Mouse (Mus musculus) heart, adult 8-10 months (tissue): Measurements from ENCODE around the gene Rdh14. TPM values are rescaled to one million over a fixed set of nuclear protein-coding genes. Genes with fewer than 3 reads are reported as not detected.
A peak's percentile ranks its signal among the peaks of the same experiment; 100 is the strongest.

Experiments used
- DNase-seq: peaks from one replicate; pipeline ENCODE4 v3.0.0; 2022; ENCODE audit warnings: low spot score
- total RNA-seq, 4 experiments: library from RNA; stranded (reverse); gene quantifications; 2 replicates each; pipeline ENCODE4 v1.2.4; 2022

The Rdh14 gene
- total RNA-seq = 10 to 100 TPM; 56.1 to 63.7 (median 61.1) TPM

DNA sequence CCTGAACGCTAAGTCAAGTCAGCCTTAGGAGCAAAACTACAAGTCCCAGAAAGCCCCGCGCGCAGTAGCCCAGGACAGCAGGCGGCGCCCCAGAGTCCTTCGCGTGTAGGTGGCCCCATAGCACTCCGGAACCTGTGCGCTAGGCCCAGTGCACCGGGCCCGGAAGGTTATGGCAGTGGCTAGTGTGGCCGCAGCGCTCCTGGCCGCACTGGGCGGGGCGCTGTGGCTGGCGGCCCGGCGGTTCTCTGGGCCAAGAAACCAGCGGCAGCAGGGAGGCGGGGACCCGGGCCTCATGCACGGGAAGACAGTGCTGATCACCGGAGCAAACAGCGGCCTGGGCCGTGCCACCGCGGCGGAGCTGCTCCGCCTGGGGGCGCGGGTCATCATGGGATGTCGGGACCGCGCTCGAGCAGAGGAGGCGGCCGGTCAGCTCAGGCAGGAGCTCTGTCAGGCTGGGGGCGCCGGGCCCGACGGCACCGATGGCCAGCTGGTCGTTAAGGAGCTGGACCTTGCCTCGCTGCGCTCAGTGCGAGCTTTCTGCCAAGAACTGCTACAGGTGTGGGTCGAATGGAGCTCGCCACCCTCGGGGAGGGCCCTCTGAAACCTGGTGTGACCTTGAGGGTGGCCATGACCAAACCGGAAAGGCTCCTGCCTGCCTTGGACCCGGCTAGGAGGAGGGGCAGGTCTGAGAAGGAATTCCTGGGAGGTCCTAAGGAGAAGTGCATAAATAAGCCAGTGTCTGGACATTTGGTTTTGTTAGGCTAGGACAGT, at the start of gene Rdh14:
TSS of gene Rdh14 (plus strand) at position 102 of the 771 bp plus-strand sequence.
- peak; percentile 96 for DNase-seq

DNA sequence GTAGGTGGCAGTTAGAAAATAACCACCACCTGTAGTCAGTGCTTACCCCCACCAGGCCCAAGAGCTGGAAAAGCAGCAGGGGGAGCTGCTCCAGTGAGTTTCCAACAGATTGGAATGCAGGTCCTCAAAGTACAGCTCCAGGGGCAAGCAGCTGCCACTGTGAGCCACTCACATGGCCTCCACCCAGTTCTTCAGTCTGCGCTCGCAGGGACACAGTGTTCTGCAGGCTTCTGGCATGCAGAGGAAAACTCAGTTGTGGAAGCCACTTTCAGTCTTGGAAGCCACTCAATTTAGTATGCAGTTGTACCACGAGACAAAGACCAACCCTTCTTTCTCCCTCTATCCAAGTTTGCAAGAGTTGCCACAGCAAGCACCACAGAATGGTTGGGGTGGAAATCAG, 39.9 kb upstream of the Rdh14 start:
- peak; percentile 33 for DNase-seq

DNA sequence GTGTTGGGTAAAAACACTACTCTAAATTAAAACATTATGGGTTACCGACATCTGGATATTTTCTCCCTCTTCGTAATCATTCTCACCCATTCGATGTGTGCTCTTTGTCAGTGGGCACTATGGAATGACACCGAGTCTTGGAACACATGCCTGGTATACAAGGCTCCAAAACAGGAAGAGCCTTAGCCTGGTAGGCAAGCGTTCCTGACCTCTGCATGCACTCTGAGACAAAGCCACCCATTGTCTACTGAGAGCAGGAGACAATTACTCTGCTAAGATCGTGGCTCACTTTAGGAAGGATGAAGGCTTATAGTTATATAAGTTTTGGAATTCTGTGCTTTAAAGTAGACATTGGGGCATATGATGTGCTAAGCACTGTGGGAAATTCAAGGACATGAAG, 32.8 kb upstream of the Rdh14 start:
- no peak for DNase-seq

DNA sequence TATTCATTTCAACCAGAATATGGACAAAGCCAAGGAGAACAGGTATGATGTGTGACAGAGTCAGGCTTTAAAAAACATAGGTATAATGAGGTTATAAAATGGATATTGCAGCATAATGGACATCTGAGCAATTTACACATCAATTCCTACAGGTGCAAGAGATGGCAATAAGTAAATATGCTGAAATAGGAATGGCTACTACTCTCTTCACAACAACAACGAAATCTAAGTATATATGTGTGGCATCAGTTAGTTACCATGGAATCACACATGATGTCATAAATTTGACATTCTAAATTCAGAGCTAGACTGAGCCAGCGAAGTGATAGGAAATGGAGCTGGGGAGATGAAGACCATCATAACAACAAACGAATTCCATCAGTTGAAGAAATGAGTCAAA, 20.9 kb upstream of the Rdh14 start, which contains the start of gene Nt5c1b:
TSS of gene Nt5c1b (plus strand) at position 301 of the 400 bp plus-strand sequence.
- DNase-seq = no peak

DNA sequence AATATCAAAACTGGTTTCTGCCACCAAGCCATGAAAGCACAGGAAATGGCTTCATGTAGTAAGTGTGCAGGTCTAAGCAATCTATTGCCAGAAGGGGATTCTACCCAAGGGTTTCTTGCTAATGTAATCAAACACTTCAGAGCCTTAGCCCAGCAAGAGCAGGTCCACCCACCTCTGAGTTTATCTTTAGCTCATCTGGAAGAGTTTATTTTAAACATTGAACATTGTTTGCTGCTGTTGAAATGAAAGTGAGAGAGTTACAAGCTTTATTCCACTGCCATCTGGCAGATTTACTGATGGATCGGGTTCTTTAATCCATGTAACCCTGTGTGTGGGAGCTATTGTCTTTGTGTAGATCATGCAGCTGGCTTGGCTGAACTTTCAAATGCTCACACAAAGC, 10.2 kb downstream of the Rdh14 start:
- DNase-seq = no peak

DNA sequence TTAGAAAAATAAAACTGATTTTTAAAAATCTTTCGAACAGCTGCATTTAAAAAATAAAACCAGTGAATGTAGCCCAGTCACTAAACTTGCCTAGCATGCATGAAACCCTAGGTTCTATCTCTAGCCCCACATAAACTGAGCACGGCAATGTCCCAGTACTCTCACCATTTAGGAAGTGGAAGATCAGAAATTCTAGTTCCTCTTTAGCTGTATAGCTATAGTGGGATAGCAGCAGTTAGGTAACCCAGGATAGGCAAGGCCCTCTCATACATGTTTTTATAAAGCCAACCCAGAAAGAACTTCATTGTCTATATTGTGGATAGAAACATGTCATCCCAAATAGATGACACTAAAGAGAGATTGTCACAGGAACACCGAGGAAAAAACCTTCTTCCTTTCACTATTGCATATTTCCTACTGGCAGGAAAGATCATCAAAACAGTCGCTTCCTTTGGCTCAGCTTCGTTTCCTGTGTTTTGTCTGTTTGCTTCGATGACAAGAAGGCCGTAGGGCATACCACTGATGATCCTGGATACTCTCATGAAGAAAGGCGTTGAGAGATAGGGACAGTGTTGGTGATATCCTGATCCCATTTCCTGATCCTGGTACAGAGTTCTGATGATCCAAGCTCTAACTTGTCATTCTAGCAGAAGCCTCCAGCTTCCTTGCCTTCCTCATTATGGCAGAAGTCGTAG, 12.0 kb downstream of the Rdh14 start:
- DNase-seq = no peak

DNA sequence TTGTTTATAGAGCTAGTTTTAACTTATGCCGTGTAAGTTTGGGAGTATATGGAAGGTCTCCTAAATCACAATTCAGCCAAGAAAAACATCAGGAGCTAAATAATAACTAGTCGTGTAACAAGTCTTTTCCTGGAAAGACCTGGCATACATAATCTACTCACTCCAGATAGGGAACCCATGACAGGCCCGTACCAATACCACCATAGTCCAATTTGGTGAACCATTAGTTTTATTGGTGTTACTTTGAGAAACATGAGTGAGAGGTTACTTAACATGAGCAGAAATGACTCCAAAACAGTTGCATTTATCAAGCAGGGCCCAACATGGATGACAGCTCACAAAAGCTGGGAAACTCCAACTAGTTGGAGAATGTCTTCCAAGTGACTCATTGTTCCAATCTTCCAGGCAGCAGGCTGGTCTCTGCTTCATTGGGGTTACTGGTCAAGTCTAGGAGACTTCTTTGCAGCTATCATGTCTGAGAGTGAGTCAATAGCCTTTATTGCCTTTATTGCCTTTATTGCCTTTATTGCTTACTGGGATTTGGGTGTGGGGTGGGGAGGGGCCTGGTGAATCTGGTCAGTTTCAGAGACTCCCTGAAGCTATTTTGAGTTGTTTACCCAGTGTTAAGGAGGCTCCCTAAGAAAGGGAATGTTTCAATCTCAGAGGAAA, 20.1 kb downstream of the Rdh14 start:
- DNase-seq = no peak

DNA sequence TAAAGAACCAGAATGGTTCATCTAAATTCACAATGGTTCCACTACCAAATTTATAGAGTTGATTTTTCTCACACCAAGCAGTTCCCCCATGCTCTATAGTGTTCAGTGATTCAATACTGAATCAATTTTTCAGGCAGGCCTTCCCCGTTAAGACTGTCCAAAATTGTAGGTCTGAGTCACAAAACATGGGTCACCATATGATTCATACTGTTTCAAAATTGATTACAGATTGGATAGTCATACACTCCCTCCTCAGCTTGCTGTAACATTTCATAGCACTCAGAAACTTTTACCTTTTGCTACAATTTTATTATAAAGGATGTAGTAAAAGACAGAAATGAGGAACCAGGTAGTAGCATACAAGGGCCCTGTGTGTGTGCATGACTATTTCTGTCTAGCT, 20.9 kb downstream of the Rdh14 start:
- DNase-seq = no peak

DNA sequence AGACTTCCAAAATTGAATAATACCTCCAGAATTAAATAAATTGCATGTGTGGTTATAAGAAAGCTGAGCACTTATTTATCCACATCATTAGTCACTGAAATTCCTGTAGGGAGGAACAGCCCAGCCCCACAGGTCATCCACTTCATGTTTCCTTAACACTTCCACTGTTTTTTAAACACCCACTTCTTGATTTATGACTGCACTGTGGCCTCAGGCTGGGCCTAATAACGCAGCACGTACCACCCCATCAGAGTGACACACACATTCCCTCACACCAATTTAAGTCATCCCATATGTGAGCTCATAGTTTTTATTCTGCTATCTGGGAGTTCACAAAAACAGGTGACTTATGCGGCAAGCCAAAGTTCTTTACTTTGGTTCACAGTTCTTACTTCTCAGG, 31.8 kb downstream of the Rdh14 start:
- DNase-seq = no peak

DNA sequence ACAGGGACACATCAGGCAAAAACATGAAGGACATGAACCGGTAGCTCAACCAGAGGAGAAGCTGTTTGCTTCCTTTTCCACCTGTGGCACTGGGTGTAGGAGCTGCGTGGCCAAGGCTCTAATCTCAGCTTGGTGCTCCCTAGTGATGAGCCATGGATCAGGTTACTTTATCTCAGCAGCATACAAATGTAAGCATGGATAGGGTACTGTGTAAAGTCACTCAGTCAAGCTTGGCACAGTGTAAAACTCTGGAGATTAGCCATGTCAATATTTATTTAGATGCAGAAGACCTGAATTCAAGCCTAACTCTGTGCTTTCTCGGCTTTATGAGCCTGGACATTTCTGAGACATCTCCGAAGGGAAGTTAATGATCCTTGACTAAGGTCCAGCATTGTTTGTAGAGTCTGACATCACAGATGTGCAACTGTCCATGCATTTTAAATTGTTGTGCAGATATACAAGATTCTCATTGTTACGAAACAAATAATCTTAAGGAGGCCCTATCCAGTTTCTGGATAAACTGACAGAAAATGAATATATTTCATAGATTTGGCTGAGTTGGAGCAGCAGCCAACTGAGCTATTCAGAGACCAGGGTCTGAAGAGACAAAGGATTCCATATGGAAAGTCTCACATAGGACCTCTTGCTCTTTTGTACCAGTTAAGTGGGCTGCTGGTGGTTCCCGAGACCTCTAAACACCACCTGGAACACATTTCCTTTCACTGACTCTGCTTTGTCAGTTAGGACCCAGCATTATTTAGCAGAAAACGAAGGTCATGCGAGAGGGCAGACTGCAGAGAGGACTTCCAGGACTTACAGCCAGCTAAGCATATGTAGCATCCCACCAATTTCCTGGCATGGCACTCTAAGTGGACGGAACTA, 35.7 kb downstream of the Rdh14 start:
- DNase-seq = no peak

DNA sequence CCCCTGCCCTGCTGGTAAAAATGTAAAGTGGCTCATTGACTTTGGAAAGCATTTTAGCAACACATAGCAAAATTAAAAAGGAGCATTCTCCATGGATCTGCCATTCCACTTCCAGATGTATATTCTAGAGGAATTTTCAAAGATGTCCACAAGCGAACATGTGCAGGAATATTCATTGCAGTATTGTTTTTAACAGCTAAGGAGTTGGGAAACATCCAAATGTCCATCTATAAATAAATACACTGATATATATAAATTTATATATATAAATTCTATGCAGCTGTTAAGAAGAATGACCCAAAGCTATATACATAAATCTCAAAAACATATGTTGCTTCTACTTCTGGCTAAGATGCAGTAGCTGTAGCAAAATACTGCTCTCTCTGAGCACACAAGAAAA, 40.4 kb downstream of the Rdh14 start:
- no peak for DNase-seq

DNA sequence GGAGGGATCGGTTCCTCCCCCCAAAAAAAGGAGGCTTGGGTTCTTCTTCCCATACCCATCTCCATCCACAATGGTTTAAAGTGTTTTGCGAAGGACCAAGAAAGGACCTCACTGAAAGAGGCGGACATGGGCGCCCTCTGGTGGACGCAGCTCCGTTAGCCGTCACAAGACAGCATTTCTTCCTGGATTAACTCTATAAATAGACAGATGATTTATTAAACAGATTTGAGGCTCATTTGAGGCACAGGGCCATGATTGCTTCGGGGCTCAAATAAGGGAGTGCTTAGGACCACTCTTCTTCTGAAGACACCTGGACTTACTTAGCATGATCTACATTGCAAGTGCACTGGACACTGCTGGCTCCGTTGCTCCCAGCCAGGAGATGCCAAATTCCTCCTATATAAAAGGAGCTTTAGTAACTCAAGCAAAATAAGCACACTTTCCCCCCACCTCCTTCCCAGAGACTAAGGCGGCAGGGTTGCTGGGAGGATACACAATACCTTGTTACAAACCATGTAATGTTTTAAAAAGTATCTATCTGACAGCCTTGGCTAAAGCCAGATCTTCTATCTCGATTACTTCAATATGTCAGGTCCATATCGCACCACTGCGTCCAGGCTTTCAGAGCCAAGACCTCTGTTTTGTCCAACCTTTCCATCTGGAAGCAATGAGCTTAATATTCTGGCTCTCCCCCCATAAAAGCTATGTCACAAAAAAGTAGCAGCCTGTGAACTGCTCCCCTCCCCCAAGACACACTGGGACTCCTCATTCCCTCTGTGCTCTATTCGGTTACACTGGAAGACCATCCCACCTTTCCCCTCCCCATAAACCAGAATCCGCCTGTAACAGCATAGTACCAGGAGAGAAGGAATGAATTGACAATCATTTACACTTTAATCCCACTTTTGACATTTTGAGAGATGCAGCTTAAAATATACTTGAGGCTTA, 47.8 kb downstream of the Rdh14 start:
- DNase-seq = peak; percentile 78

DNA sequence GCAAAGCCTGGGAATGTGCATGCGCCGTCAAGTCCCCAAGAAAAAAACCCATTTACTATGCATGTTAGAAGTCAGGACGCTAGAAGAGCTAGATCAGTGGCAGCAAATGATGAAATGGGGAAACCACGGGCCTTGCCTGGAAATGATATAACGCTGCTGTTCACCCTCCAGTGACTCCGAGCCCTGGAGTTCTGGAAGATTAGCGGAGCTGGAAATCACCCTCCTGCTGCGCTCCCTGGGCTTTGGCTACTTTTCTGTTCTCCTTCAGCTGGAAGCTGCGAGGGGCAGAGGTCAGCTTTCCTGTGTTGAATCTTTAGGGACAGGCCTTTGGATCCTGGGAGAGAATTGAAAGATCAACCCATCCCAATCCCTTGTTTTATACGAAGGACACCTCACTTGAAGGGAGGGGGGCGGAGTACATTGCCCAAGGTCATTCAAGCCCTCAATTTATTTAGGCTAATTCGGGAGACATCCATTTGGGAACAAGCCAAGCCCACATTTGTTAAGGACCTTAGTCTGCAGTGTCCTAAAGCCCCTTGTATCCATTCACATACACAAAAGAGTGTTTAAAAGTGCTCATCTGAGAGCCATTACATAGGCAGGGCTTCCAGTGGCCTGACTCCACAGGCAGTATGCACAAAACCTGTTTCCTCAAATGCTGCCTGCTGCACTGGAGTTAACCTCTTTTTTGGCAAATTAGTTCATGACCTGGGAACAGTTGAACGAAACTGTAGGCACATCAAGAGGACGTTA, 49.1 kb downstream of the Rdh14 start:
- no peak for DNase-seq

Other genes starting within 250 kb of the Rdh14 start
- not detected for gene Nt5c1b, start 20.8 kb upstream of the Rdh14 start, total RNA-seq